ENCODE assay signal across 13 mouse cellular contexts in the genomic region with DNA sequence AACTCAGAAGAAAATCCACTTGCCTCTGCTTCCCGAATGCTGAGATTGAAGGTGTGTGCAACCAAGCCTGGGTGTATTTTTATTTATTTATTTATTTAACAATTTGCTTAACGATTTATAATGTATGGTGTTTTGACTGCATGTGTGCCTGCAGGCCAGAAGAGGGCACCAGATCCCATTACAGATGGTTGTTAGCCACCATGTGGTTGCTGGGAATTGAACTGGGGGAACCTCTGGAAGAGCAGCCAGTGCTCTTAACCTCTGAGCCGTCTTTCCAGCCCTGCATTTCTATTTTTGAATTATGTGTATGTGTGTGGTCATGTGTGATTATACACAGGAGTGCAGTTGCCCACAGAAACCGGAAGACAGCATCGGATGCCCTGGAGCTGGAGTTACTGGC. TPM values are rescaled to one million over a fixed set of nuclear protein-coding genes. Genes with fewer than 3 reads are reported as not detected.
A peak's percentile ranks its signal among the peaks of the same experiment; 100 is the strongest.
DNase-seq lines count a peak whose midpoint lies in the region; ATAC-seq and TF ChIP-seq lines count a peak whose summit lies in the region.
"Had no signal": no experiment of that assay in that cellular context is flagged by ENCODE, and none has a peak within 500 bp of the region (broad histone marks: within the 10 kb centered on the region; RNA-seq: fewer than 3 reads in every experiment).

No protein-coding gene starts in this region.

- no peaks in the 10 kb centered on the region for H3K27me3 ChIP-seq in forebrain, postnatal 0 days (ENCODE audit: insufficient read depth, low read length)
- H3K27me3 ChIP-seq in forebrain, embryonic 10.5 days (ENCODE audit: poor library complexity, severe bottlenecking): no peaks in the 10 kb centered on the region
- no peaks in the 10 kb centered on the region for H3K27me3 ChIP-seq in G1E (ENCODE audit: insufficient read depth, low read length)
- no peaks in the 10 kb centered on the region for H3K27me3 ChIP-seq in liver, embryonic 14.5 days (ENCODE audit: control insufficient read depth, insufficient read depth, low read length)
- H3K27me3 ChIP-seq: embryonic facial prominence, embryonic 13.5 days; limb, embryonic 13.5 days had no signal

- no peak overlapping the region for H3K4me3 ChIP-seq in forebrain, postnatal 0 days (ENCODE audit: low read depth, low read length)
- H3K4me3 ChIP-seq in forebrain, embryonic 10.5 days: no peak overlapping the region
- H3K4me3 ChIP-seq in left cerebral cortex, adult 2 months: no peak overlapping the region
- peak overlapping the region; percentile 30; the same call in 1 of the 2 replicates for H3K4me3 ChIP-seq in G1E (ENCODE audit: low read depth, low read length)
- H3K4me3 ChIP-seq in liver, embryonic 14.5 days (ENCODE audit: insufficient read depth in 1 of 2, low read depth in 2 of 2, low read length in 2 of 2): no peak overlapping the region

- no peak overlapping the region for H3K27ac ChIP-seq in forebrain, postnatal 0 days (ENCODE audit: low read depth, low read length)
- no peak overlapping the region for H3K27ac ChIP-seq in forebrain, embryonic 10.5 days
- H3K27ac ChIP-seq in left cerebral cortex, adult 2 months: no peak overlapping the region
- H3K27ac ChIP-seq in liver, embryonic 14.5 days: no peak overlapping the region
- H3K27ac ChIP-seq: embryonic facial prominence, embryonic 13.5 days; limb, embryonic 13.5 days had no signal

- DNase-seq in forebrain, postnatal 0 days: no peak
- no peak for DNase-seq in forebrain, embryonic 10.5 days (ENCODE audit: extremely low spot score, low spot score)
- no peak for DNase-seq in left cerebral cortex, adult 2 months (ENCODE audit: extremely low spot score in 1 of 2, low spot score in 2 of 2)
- DNase-seq in left cerebral cortex, adult 18-20 months (ENCODE audit: low spot score in 2 of 2): no peak
- no peak for DNase-seq in G1E (ENCODE audit: low spot score)
- DNase-seq in liver, embryonic 14.5 days (ENCODE audit: low read depth in 3 of 3, low spot score in 3 of 3): no peak
- DNase-seq in urinary bladder, postnatal 14 days (ENCODE audit: low spot score): no peak
- DNase-seq in adrenal gland, postnatal 14 days: no peak
- DNase-seq: cerebellum, postnatal 25 days; kidney, adult 8-10 months had no signal

- ATAC-seq in forebrain, postnatal 0 days: no peak
- ATAC-seq in G1E (ENCODE audit: extremely low read depth, insufficient number of reproducible peaks, low FRiP score, poor library complexity, severe bottlenecking): no peak
- ATAC-seq in liver, embryonic 14.5 days (ENCODE audit: insufficient read depth): no peak
- ATAC-seq: forebrain, embryonic 14.5 days had no signal

- no peak for TF ChIP-seq EP300 in liver, embryonic 14.5 days (IDR thresholded peaks at IDR 0.05; ENCODE audit: low read depth)

- no peaks in the 10 kb centered on the region for H3K9me3 ChIP-seq in forebrain, postnatal 0 days (ENCODE audit: low read length)
- H3K9me3 ChIP-seq in forebrain, embryonic 10.5 days: no peaks in the 10 kb centered on the region; the same call in 1 of the 2 replicates
- H3K9me3 ChIP-seq in G1E (replicated peaks): peaks cover 4% of the 10 kb centered on the region; the same call in 1 of the 2 replicates
- no peaks in the 10 kb centered on the region for H3K9me3 ChIP-seq in liver, embryonic 14.5 days (ENCODE audit: control insufficient read depth, low read length)
- H3K9me3 ChIP-seq: embryonic facial prominence, embryonic 13.5 days; limb, embryonic 13.5 days had no signal

- H3K36me3 ChIP-seq in forebrain, postnatal 0 days (ENCODE audit: insufficient read depth): no peaks in the 10 kb centered on the region; the same call in 1 of the 2 replicates
- peaks cover 46% of the 10 kb centered on the region for H3K36me3 ChIP-seq in forebrain, embryonic 10.5 days (replicated peaks)
- peaks cover 48% of the 10 kb centered on the region for H3K36me3 ChIP-seq in G1E (replicated peaks)
- no peaks in the 10 kb centered on the region for H3K36me3 ChIP-seq in liver, embryonic 14.5 days (replicated peaks; ENCODE audit: control insufficient read depth, insufficient read depth, low read depth)

- intact Hi-C loops in left cerebral cortex, adult 2 months (cut with DNase I): no loop called here

- H3K4me1 ChIP-seq in forebrain, postnatal 0 days (ENCODE audit: insufficient read depth): peaks cover 8% of the 10 kb centered on the region; the same call in 1 of the 2 replicates
- H3K4me1 ChIP-seq in forebrain, embryonic 10.5 days: peaks cover 33% of the 10 kb centered on the region
- peaks cover 67% of the 10 kb centered on the region for H3K4me1 ChIP-seq in G1E (ENCODE audit: insufficient read depth, low read depth, low read length)
- H3K4me1 ChIP-seq in liver, embryonic 14.5 days (replicated peaks; ENCODE audit: control insufficient read depth in 2 of 2, insufficient read depth in 2 of 2, low read length in 1 of 2): peaks cover 4 to 20% of the 10 kb centered on the region in 2 experiments; a peak in 3 of 4 replicates

- 88% methylated on average over 5 of the region's 5 CpGs for WGBS in forebrain, postnatal 0 days
- 89% methylated on average over 5 of the region's 5 CpGs for WGBS in forebrain, embryonic 10.5 days
- WGBS in liver, embryonic 14.5 days (ENCODE audit: insufficient replicate concordance): 50% methylated on average over 5 of the region's 5 CpGs

- H3K4me2 ChIP-seq in forebrain, postnatal 0 days (ENCODE audit: low read depth): no peak overlapping the region
- no peak overlapping the region for H3K4me2 ChIP-seq in liver, embryonic 14.5 days (ENCODE audit: low read depth)

- H3K9ac ChIP-seq in forebrain, postnatal 0 days: no peak overlapping the region
- no peak overlapping the region for H3K9ac ChIP-seq in liver, embryonic 14.5 days (replicated peaks)
- H3K9ac ChIP-seq: embryonic facial prominence, embryonic 13.5 days had no signal

- peak; percentile 49 for TF ChIP-seq CTCF in forebrain, postnatal 0 days (IDR thresholded peaks at IDR 0.05; ENCODE audit: low read depth)
- TF ChIP-seq CTCF in left cerebral cortex, adult 2 months (IDR thresholded peaks at IDR 0.05): peak; percentile 36
- TF ChIP-seq CTCF in G1E (IDR thresholded peaks at IDR 0.05; ENCODE audit: low read depth, low read length): no peak
- TF ChIP-seq CTCF in liver, embryonic 14.5 days (IDR thresholded peaks at IDR 0.05; ENCODE audit: low read depth): peak; percentile 64

RNA-seq across cellular contexts. Expression of a gene that starts 2.0 kb away (rescaled TPM):
- total RNA-seq in forebrain, postnatal 0 days (2014; rRNA removed): 78.3 and 83.3 TPM in 2 replicates
- 45.7 and 48.4 TPM in 2 replicates for polyA plus RNA-seq in forebrain, postnatal 0 days (2015; fragmentation: Nextera tagmentation; extraction: Ambion mirVana)
- polyA plus RNA-seq in forebrain, embryonic 10.5 days (2016; fragmentation: Nextera tagmentation; extraction: Ambion mirVana): 56.5 and 57.6 TPM in 2 replicates
- 10 to 100 TPM; 95.2 to 95.6 TPM for total RNA-seq in left cerebral cortex, adult 2 months (2021)
- 10 to 100 TPM; 91.8 to 96.3 TPM for total RNA-seq in left cerebral cortex, adult 18-20 months (2021)
- total RNA-seq in G1E (2014; fragmentation: Nextera tagmentation) (76.6 and 83.4 TPM in 2 replicates), G1E (2017) (13.5 and 14.6 TPM in 2 replicates)
- 50.1 and 51.7 TPM in 2 replicates for polyA plus RNA-seq in G1E (2012)
- polyA plus RNA-seq in liver, embryonic 14.5 days (2012; rRNA removed): 3.7 and 4.9 TPM in 2 replicates
- 16.4 and 21.1 TPM in 2 replicates for polyA plus RNA-seq in liver, embryonic 14.5 days (2014; fragmentation: Nextera tagmentation; extraction: Ambion mirVana)
- 24.0 and 27.9 TPM in 2 replicates for total RNA-seq in adrenal gland, postnatal 14 days (2021)

RNA-seq across cellular contexts. Expression of a gene that starts 9.4 kb away (rescaled TPM):
- total RNA-seq in forebrain, postnatal 0 days (2014; rRNA removed): 22.5 and 27.1 TPM in 2 replicates
- polyA plus RNA-seq in forebrain, postnatal 0 days (2015; fragmentation: Nextera tagmentation; extraction: Ambion mirVana): 6.5 and 11.0 TPM in 2 replicates
- polyA plus RNA-seq in forebrain, embryonic 10.5 days (2016; fragmentation: Nextera tagmentation; extraction: Ambion mirVana): 21.4 and 22.2 TPM in 2 replicates
- total RNA-seq in left cerebral cortex, adult 2 months (2021): 10 to 100 TPM; 12.2 to 12.7 TPM
- 10 to 100 TPM; 11.9 to 14.6 TPM for total RNA-seq in left cerebral cortex, adult 18-20 months (2021)
- total RNA-seq in G1E (2014; fragmentation: Nextera tagmentation) (29.0 and 30.3 TPM in 2 replicates), G1E (2017) (32.2 and 36.5 TPM in 2 replicates)
- polyA plus RNA-seq in G1E (2012): 112 and 117 TPM in 2 replicates
- polyA plus RNA-seq in liver, embryonic 14.5 days (2012; rRNA removed): 5.5 and 8.1 TPM in 2 replicates
- 2.0 and 2.2 TPM in 2 replicates for polyA plus RNA-seq in liver, embryonic 14.5 days (2014; fragmentation: Nextera tagmentation; extraction: Ambion mirVana)
- 14.6 and 15.7 TPM in 2 replicates for total RNA-seq in adrenal gland, postnatal 14 days (2021)

RNA-seq across cellular contexts. Expression of a gene that starts 32.3 kb away (rescaled TPM):
- 90.9 and 116 TPM in 2 replicates for total RNA-seq in forebrain, postnatal 0 days (2014; rRNA removed)
- polyA plus RNA-seq in forebrain, postnatal 0 days (2015; fragmentation: Nextera tagmentation; extraction: Ambion mirVana): 83.8 and 97.9 TPM in 2 replicates
- polyA plus RNA-seq in forebrain, embryonic 10.5 days (2016; fragmentation: Nextera tagmentation; extraction: Ambion mirVana): 58.5 and 58.6 TPM in 2 replicates
- total RNA-seq in left cerebral cortex, adult 2 months (2021): 10 to 100 TPM; 43.7 to 48.0 TPM
- total RNA-seq in left cerebral cortex, adult 18-20 months (2021): 10 to 100 TPM; 45.7 to 49.5 TPM
- total RNA-seq in G1E (2014; fragmentation: Nextera tagmentation) (3.3 and 4.4 TPM in 2 replicates), G1E (2017) (15.3 and 15.7 TPM in 2 replicates)
- polyA plus RNA-seq in G1E (2012): 27.1 and 28.3 TPM in 2 replicates
- polyA plus RNA-seq in liver, embryonic 14.5 days (2012; rRNA removed): 11.0 and 11.6 TPM in 2 replicates
- polyA plus RNA-seq in liver, embryonic 14.5 days (2014; fragmentation: Nextera tagmentation; extraction: Ambion mirVana): 13.2 and 13.5 TPM in 2 replicates
- total RNA-seq in adrenal gland, postnatal 14 days (2021): 25.4 and 27.3 TPM in 2 replicates

RNA-seq across cellular contexts. Expression of a gene that starts 53.3 kb away (rescaled TPM):
- total RNA-seq in forebrain, postnatal 0 days (2014; rRNA removed): 817 and 912 TPM in 2 replicates
- polyA plus RNA-seq in forebrain, postnatal 0 days (2015; fragmentation: Nextera tagmentation; extraction: Ambion mirVana): 858 and 1,225 TPM in 2 replicates
- polyA plus RNA-seq in forebrain, embryonic 10.5 days (2016; fragmentation: Nextera tagmentation; extraction: Ambion mirVana): 931 and 967 TPM in 2 replicates
- 100 to 1,000 TPM; 846 to 851 TPM for total RNA-seq in left cerebral cortex, adult 2 months (2021)
- total RNA-seq in left cerebral cortex, adult 18-20 months (2021): 100 to 1,000 TPM; 771 to 830 TPM
- total RNA-seq in G1E (2014; fragmentation: Nextera tagmentation) (477 and 495 TPM in 2 replicates), G1E (2017) (212 and 267 TPM in 2 replicates)
- 28.0 and 92.4 TPM in 2 replicates for polyA plus RNA-seq in G1E (2012)
- 155 and 221 TPM in 2 replicates for polyA plus RNA-seq in liver, embryonic 14.5 days (2012; rRNA removed)
- 313 and 374 TPM in 2 replicates for polyA plus RNA-seq in liver, embryonic 14.5 days (2014; fragmentation: Nextera tagmentation; extraction: Ambion mirVana)
- total RNA-seq in adrenal gland, postnatal 14 days (2021): 1,142 and 1,189 TPM in 2 replicates

RNA-seq across cellular contexts. Expression of a gene that starts 54.2 kb away (rescaled TPM):
- 1.00 TPM in 1 of 2 replicates, not detected in the other for total RNA-seq in forebrain, postnatal 0 days (2014; rRNA removed)
- 0.25 and 0.34 TPM in 2 replicates for polyA plus RNA-seq in forebrain, postnatal 0 days (2015; fragmentation: Nextera tagmentation; extraction: Ambion mirVana)
- 0.21 and 0.38 TPM in 2 replicates for polyA plus RNA-seq in forebrain, embryonic 10.5 days (2016; fragmentation: Nextera tagmentation; extraction: Ambion mirVana)
- total RNA-seq in left cerebral cortex, adult 2 months (2021): under 1 TPM; 0.28 to 0.48 TPM
- total RNA-seq in left cerebral cortex, adult 18-20 months (2021): under 1 TPM; 0.28 to 0.40 TPM
- total RNA-seq in G1E (2014; fragmentation: Nextera tagmentation): not detected in 2 replicates
- not detected in 2 replicates for total RNA-seq in G1E (2017)
- polyA plus RNA-seq in G1E (2012): 0.22 and 0.45 TPM in 2 replicates
- polyA plus RNA-seq in liver, embryonic 14.5 days (2012; rRNA removed): 0.05 and 0.10 TPM in 2 replicates
- polyA plus RNA-seq in liver, embryonic 14.5 days (2014; fragmentation: Nextera tagmentation; extraction: Ambion mirVana): not detected in 2 replicates
- 0.26 and 0.49 TPM in 2 replicates for total RNA-seq in adrenal gland, postnatal 14 days (2021)
